Comparison of ENCODE assay signal across 26 mouse cellular contexts in genomic region chr5:14040208-14040607, GRCm38 (mm10). TPM values are rescaled to one million over a fixed set of nuclear protein-coding genes. Genes with fewer than 3 reads are reported as not detected.
DNase-seq lines count a peak whose midpoint lies in the region; ATAC-seq and TF ChIP-seq lines count a peak whose summit lies in the region.
"Had no signal": no experiment of that assay in that cellular context is flagged by ENCODE, and none has a peak within 500 bp of the region (broad histone marks: within the 10 kb centered on the region; RNA-seq: fewer than 3 reads in every experiment).

No protein-coding gene starts in this region.

- TF ChIP-seq EP300 in stomach, postnatal 0 days (optimal IDR thresholded peaks at IDR 0.05), result no peak

- no peaks in the 10 kb centered on the region for H3K27me3 ChIP-seq in lung, embryonic 15.5 days
- no peaks in the 10 kb centered on the region for H3K27me3 ChIP-seq in neural tube, embryonic 13.5 days
- H3K27me3 ChIP-seq in stomach, postnatal 0 days (ENCODE audit: control insufficient read depth, insufficient read depth, low read length), result no peaks in the 10 kb centered on the region
- H3K27me3 ChIP-seq: embryonic facial prominence, embryonic 13.5 days; forebrain, embryonic 13.5 days; heart, embryonic 15.5 days; hindbrain, embryonic 15.5 days; limb, embryonic 13.5 days; liver, embryonic 13.5 days; megakaryocyte, embryonic 14.5 days; neural tube, embryonic 15.5 days had no signal

- peak overlapping the region; percentile 57 for H3K27ac ChIP-seq in lung, embryonic 15.5 days
- peak overlapping the region; percentile 54; the same call in 1 of the 2 replicates for H3K27ac ChIP-seq in neural tube, embryonic 13.5 days (replicated peaks)
- no peak overlapping the region for H3K27ac ChIP-seq in stomach, postnatal 0 days (replicated peaks)
- H3K27ac ChIP-seq: embryonic facial prominence, embryonic 13.5 days; forebrain, embryonic 13.5 days; gastrocnemius, adult 2 months; heart, embryonic 15.5 days; hindbrain, embryonic 15.5 days; limb, embryonic 13.5 days; liver, embryonic 13.5 days; neural tube, embryonic 15.5 days had no signal

- 15% methylated on average over 4 of the region's 4 CpGs for WGBS in lung, embryonic 15.5 days
- 15% methylated on average over 4 of the region's 4 CpGs for WGBS in neural tube, embryonic 13.5 days
- WGBS in stomach, postnatal 0 days, result 25% methylated on average over 4 of the region's 4 CpGs

- peak; percentile 1 for DNase-seq in adrenal gland, postnatal 10 days
- DNase-seq in adrenal gland, adult 8-10 months, result no peak
- no peak for DNase-seq in lung, postnatal 25 days (ENCODE audit: low spot score)
- DNase-seq in neural tube, embryonic 10.5 days (ENCODE audit: extremely low spot score, low spot score), result no peak
- DNase-seq in stomach, postnatal 0 days (ENCODE audit: low spot score), result peak; percentile 32
- no peak for DNase-seq in right cerebral cortex, adult 2 months (ENCODE audit: low spot score in 2 of 2)
- DNase-seq: cerebellum, adult 18-20 months; cerebellum, postnatal 36 days; embryo, embryonic 11 days; gastrocnemius, adult 2 months; heart, postnatal 36 days; kidney, postnatal 4 days; liver, embryonic 13.5 days; lung, adult 2 months; right cerebral cortex, postnatal 14 days had no signal

- no peak overlapping the region for H3K4me2 ChIP-seq in lung, embryonic 15.5 days
- H3K4me2 ChIP-seq in neural tube, embryonic 13.5 days, result no peak overlapping the region
- no peak overlapping the region for H3K4me2 ChIP-seq in stomach, postnatal 0 days (replicated peaks; ENCODE audit: low read depth)
- H3K4me2 ChIP-seq: embryonic facial prominence, embryonic 13.5 days; forebrain, embryonic 13.5 days; heart, embryonic 15.5 days; hindbrain, embryonic 15.5 days; limb, embryonic 13.5 days; liver, embryonic 13.5 days; neural tube, embryonic 15.5 days had no signal

- H3K9ac ChIP-seq in lung, embryonic 15.5 days, result no peak overlapping the region
- H3K9ac ChIP-seq in neural tube, embryonic 13.5 days, result no peak overlapping the region
- H3K9ac ChIP-seq in stomach, postnatal 0 days (ENCODE audit: low read length), result no peak overlapping the region
- H3K9ac ChIP-seq: embryonic facial prominence, embryonic 13.5 days; forebrain, embryonic 13.5 days; heart, embryonic 15.5 days; hindbrain, embryonic 15.5 days; limb, embryonic 13.5 days; liver, embryonic 13.5 days; neural tube, embryonic 15.5 days had no signal

- no peak for ATAC-seq in lung, embryonic 15.5 days (ENCODE audit: borderline replicate concordance, extremely low read depth, low FRiP score, low TSS enrichment)
- ATAC-seq in neural tube, embryonic 13.5 days (ENCODE audit: low read depth), result peak; percentile 19; the same call in 1 of the 2 replicates
- ATAC-seq in stomach, postnatal 0 days (ENCODE audit: low FRiP score, low TSS enrichment), result 0 out of 2 replicates have a peak, but pooled peaks have one; percentile 54
- ATAC-seq: forebrain, embryonic 13.5 days; intestine, postnatal 0 days had no signal

- H3K4me1 ChIP-seq in lung, embryonic 15.5 days, result no peaks in the 10 kb centered on the region
- peaks cover 16% of the 10 kb centered on the region for H3K4me1 ChIP-seq in neural tube, embryonic 13.5 days (replicated peaks)
- H3K4me1 ChIP-seq in stomach, postnatal 0 days (replicated peaks; ENCODE audit: control insufficient read depth, insufficient read depth), result no peaks in the 10 kb centered on the region
- H3K4me1 ChIP-seq: liver, embryonic 13.5 days; megakaryocyte, embryonic 14.5 days had no signal

- no peak overlapping the region for H3K4me3 ChIP-seq in lung, embryonic 15.5 days
- no peak overlapping the region for H3K4me3 ChIP-seq in neural tube, embryonic 13.5 days
- H3K4me3 ChIP-seq in stomach, postnatal 0 days (ENCODE audit: low read depth, low read length), result no peak overlapping the region
- H3K4me3 ChIP-seq: embryonic facial prominence, embryonic 13.5 days; erythroblast, embryonic 14.5 days; forebrain, embryonic 13.5 days; gastrocnemius, adult 2 months; heart, embryonic 15.5 days; hindbrain, embryonic 15.5 days; limb, embryonic 13.5 days; liver, embryonic 13.5 days; megakaryocyte, embryonic 14.5 days; neural tube, embryonic 15.5 days had no signal

- TF ChIP-seq CTCF in stomach, postnatal 0 days (IDR thresholded peaks at IDR 0.05; ENCODE audit: low read depth), result no peak

- H3K36me3 ChIP-seq in lung, embryonic 15.5 days, result no peaks in the 10 kb centered on the region
- H3K36me3 ChIP-seq in neural tube, embryonic 13.5 days, result no peaks in the 10 kb centered on the region
- H3K36me3 ChIP-seq in stomach, postnatal 0 days (ENCODE audit: control insufficient read depth, insufficient read depth, low read length), result no peaks in the 10 kb centered on the region
- H3K36me3 ChIP-seq: embryonic facial prominence, embryonic 13.5 days; heart, embryonic 15.5 days; hindbrain, embryonic 15.5 days; limb, embryonic 13.5 days; liver, embryonic 13.5 days; neural tube, embryonic 15.5 days had no signal

- H3K9me3 ChIP-seq in lung, embryonic 15.5 days, result no peaks in the 10 kb centered on the region
- H3K9me3 ChIP-seq in neural tube, embryonic 13.5 days, result no peaks in the 10 kb centered on the region
- no peaks in the 10 kb centered on the region for H3K9me3 ChIP-seq in stomach, postnatal 0 days (ENCODE audit: control insufficient read depth, low read length)
- H3K9me3 ChIP-seq: embryonic facial prominence, embryonic 13.5 days; forebrain, embryonic 13.5 days; heart, embryonic 15.5 days; hindbrain, embryonic 15.5 days; limb, embryonic 13.5 days; liver, embryonic 13.5 days; megakaryocyte, embryonic 14.5 days; neural tube, embryonic 15.5 days had no signal

RNA-seq across cellular contexts. Expression of gene Sema3e, which starts 15.1 kb away (rescaled TPM):
- total RNA-seq in adrenal gland, postnatal 10 days (2021), result under 1 TPM; 0.21 to 0.36 TPM
- 1 to 10 TPM in 1 of 4 experiments, under 1 TPM in 3; 0.45 to 1.5 (median 0.82) TPM for total RNA-seq in adrenal gland, adult 8-10 months (2022)
- 22.3 and 24.2 TPM in 2 replicates for polyA plus RNA-seq in lung, embryonic 15.5 days (2015; fragmentation: Nextera tagmentation; extraction: Ambion mirVana)
- polyA plus RNA-seq in neural tube, embryonic 13.5 days (2015; fragmentation: Nextera tagmentation; extraction: Ambion mirVana), result 2.3 and 3.3 TPM in 2 replicates
- 7.3 and 7.8 TPM in 2 replicates for polyA plus RNA-seq in stomach, postnatal 0 days (2015; fragmentation: Nextera tagmentation; extraction: Ambion mirVana)
- polyA plus RNA-seq: erythroblast, embryonic 14.5 days had no signal

Comparison
In these comparisons a context has a peak if more than half of its experiments do, and no peak if none do; other contexts are left out.
1. DNase-seq: peak in adrenal gland, postnatal 10 days (single experiment) and stomach, postnatal 0 days (single experiment); none in adrenal gland, adult 8-10 months (single experiment), lung, postnatal 25 days (single experiment), neural tube, embryonic 10.5 days (single experiment) and right cerebral cortex, adult 2 months (0 of 2).